Mouse (Mus musculus) left cerebral cortex, adult 9 months (tissue): ENCODE results near the gene 4931406C07Rik.

Experiments
- DNase-seq, 2 experiments: peaks; one replicate each; pipeline ENCODE4 v3.0.0; 2022; ENCODE audit warnings: low spot score in 2 of 2

The 4931406C07Rik gene

DNA sequence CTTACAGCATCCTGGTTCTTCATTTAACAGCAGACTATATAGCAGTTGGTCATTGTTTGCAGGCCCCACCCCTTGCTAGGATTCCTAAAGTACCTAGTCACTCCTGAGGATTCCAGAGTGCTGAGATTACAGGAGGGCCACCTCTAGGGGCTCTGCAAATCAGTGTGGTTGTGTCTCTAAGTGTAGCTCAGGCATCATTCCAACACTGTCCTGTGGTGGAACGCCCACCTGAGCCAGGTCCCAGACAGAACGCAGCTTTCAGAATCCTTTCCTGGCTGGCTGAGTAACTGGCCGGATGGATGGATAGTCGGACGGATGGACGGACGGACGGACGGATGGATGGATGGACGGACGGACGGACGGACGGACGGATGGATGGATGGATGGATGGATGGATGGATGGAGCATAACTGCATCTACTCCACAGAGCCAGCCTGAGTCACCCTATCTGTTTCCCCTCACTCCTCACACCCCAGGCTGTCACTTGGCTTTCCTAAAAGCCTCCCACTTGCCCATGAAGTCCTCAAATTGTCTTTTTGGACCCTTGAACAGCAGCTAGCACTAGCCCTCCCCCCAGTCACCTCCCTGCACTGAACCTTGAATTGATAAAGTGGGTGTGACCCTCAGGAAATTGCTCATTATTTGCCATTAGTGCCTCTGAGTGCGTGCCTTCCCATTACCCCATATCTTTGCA is 67.8 kb downstream of the 4931406C07Rik start:
- DNase-seq: no peak

DNA sequence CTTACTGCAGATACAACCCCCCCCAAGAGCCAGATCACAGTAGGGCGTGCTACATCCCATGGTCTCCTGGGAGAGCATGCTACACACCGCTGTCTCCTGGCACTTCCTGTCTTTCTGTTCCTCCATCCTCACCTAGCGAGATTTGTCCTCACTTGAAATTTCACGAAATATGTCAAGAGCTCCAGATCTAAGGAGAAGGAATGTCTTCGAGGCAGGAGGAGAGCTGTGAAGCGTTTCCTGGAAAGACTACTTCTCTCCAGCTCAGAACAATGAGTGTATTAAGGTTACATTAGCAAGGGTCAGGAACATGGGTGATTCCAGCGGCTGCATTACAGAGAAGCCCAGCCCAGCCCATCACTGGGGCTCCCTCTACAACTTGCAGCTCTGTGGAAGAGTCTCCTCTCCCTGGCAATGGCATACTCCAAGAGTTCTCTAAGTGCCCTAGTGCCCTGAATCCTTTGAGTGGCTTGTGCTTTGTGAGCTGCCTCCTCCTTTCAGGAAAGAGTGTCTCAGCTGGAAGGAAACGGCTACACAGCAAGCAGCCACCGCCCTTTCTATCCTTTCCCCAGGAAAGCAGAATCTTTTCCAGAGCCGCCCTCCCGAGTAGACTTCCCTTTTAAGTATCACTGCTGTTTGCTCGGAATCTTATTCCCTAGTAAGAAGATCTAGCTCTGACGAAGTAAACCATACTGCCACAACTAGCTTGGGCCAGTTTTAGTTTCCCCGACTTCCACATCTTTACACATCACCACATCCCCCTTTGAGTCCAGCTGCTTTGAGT is 68.5 kb downstream of the 4931406C07Rik start:
- no peak for DNase-seq

DNA sequence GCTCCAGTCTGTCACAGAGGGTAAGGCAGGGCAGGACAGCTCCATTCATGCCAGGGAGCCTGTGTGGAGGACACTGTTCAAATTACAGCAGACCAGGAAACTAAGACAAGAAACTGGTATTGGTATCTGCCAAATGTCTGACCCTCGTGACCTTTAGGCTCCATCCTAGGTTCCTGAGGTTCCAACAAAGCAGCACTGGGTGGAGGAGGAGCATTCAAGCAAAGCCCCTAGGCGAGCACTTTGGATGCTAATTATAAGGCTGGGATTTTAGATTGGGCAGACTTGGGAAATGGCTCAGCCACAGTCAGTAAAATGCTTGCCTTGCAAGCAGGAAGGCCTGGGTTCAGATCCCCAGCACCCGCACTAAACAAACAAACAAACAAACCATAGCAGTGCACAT is 70.3 kb downstream of the 4931406C07Rik start:
- DNase-seq: no peak

DNA sequence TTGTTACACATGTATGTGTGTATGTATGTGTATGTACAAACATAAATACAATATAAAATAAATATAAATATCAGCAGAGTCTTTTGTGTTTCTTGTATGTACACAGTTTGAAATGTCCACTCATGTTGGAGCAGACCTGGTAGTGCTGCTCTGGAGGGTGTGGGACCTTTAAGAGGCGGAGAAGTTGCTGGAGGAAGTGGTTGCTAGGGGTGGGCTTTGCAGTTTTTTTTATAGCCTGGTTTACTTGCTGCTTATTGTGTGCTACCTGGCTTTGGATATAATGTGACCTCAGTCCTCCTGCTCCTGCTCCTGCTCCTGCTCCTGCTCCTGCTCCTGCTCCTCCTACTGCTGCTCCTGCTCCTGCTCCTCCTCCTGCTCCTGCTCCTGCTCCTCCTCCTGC is 72.6 kb downstream of the 4931406C07Rik start:
- DNase-seq: no peak
